Mouse (Mus musculus): Measurements from ENCODE around the gene Ms4a3. TPM values are rescaled to one million over a fixed set of nuclear protein-coding genes. Genes with fewer than 3 reads are reported as not detected.

Ms4a3 gene
- polyA plus RNA-seq, 1 experiment from 2014 or later, result 0.12 TPM

DNA sequence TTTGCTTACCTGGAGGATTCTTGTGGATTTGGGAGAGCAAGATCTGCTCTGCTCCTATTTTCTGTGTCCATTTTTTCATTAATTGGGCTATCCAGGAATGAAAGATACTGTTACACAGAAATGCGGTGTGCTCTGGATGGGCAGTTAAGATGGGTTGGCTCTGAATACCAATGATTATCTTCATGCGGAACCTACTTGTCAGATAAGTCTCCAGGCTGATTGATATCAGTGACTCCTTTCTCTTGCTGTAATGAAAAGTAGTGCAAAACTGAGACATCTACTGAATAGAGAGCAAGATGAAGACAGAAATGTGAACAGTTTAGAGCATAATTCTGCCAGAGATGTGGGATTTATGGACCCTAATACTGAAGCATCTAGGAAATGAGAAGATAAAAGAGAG is 17.1 kb downstream of the Ms4a3 start, which contains the start of gene Ms4a2:
Gene Ms4a2, minus strand, starts transcription at position 169 of the 400 bp plus-strand sequence.
- 75% methylated on average over 2 of the region's 2 CpGs for WGBS
- Histone ChIP-seq H3K36me3 (no peaks in the 10 kb centered on the region), H3K27ac (replicated peaks) (no peak within 1 kb of the TSS), H3K4me1 (no peaks in the 10 kb centered on the region), H3K9ac (no peak within 1 kb of the TSS), H3K4me3 (no peak within 1 kb of the TSS), H3K27me3 (replicated peaks) (no peaks in the 10 kb centered on the region), H3K9me3 (no peaks in the 10 kb centered on the region), H3K4me2 (no peak within 1 kb of the TSS)
- ATAC-seq (ENCODE audit: extremely low read depth, insufficient number of reproducible peaks, low FRiP score, low TSS enrichment), result no peak

DNA sequence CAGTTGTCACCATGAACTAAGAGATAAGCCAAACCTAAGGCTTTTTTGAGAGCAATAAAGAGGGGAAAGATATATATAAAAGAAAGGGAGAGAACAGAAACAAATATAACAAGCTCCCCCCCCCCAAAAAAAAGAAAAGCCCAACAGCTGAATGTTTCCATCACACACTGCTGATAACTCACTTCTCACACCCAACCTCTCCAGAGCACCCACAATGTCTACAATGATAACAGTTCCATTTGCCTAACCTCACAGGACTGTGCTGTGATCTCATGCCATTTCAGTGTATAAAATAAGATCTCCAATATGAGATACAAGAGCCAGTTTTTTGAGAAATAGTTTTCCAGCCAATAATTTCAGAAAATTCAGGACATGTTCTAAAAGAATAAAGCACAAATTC is 22.7 kb downstream of the Ms4a3 start:
- ATAC-seq (ENCODE audit: extremely low read depth, insufficient number of reproducible peaks, low FRiP score, low TSS enrichment), result no peak
- H3K27me3 ChIP-seq (replicated peaks), result no peaks in the 10 kb centered on the region
- no peaks in the 10 kb centered on the region for H3K9me3 ChIP-seq

DNA sequence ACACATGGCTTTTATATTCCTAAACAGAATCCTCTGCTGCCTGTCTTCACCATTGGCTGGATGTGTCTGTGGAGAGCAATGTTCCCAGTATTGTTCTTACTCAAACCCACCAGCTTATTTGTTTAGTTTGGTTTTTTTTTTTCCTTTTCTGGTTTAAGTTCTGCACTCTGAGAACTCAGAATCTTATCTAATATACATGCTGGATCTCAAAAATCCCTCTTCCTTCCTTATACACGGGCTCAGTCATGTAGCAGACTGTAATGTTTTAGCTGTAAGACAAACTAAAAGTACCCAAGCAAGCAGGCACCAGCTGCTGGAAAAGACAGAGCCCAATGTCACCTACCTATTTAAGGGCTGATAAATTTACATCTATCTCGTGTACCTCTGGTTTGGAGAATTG is 25.8 kb downstream of the Ms4a3 start:
- H3K9me3 ChIP-seq, result no peaks in the 10 kb centered on the region
- no peak overlapping the region for H3K27ac ChIP-seq (replicated peaks)
- no peak overlapping the region for H3K9ac ChIP-seq
- ATAC-seq (ENCODE audit: extremely low read depth, insufficient number of reproducible peaks, low FRiP score, low TSS enrichment), result no peak
- H3K4me2 ChIP-seq, result no peak overlapping the region
- no peaks in the 10 kb centered on the region for H3K4me1 ChIP-seq
- H3K4me3 ChIP-seq, result no peak overlapping the region
- 49% methylated on average over 2 of the region's 2 CpGs for WGBS
- H3K36me3 ChIP-seq, result no peaks in the 10 kb centered on the region
- H3K27me3 ChIP-seq (replicated peaks), result no peaks in the 10 kb centered on the region

More for the DNA sequence above, 22.7 kb downstream of the Ms4a3 start:
- Histone ChIP-seq H3K4me2 (no peak overlapping the region), H3K27ac (replicated peaks) (no peak overlapping the region), H3K36me3 (no peaks in the 10 kb centered on the region), H3K4me3 (no peak overlapping the region), H3K9ac (no peak overlapping the region), H3K4me1 (no peaks in the 10 kb centered on the region)

DNA sequence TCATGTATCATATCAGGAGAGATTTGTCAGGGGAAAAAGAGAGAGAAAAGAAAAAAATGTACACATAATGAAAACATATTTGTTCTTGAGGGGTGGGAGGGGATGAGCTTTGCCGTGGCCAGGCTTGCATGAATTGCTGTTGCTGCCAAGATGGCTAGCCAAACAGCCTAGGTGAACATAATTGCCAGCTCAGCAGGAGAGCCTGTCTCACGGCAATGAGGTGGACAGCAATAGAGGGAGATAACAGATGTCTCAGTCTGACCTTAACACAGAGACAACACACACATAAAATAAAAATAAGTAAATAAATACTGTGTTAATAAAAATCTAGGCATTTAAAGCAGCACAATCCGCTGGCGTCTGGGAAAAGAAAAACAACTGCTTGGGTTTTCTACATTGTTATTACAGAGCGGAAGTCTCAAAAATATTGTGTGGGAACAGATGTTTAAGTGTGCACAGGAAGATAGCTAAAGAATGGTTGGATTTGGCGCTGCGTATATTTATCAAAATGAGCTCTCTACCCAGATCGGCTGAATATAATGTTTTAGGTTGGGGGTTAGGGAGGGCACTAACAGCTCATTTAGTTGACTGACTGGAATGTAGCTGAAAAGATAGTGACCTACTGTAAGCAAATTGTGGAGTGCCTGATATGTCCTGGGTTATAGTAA is 26.7 kb downstream of the Ms4a3 start:
- Histone ChIP-seq H3K9ac (no peak overlapping the region), H3K4me1 (no peaks in the 10 kb centered on the region), H3K36me3 (no peaks in the 10 kb centered on the region), H3K27me3 (replicated peaks) (no peaks in the 10 kb centered on the region), H3K4me3 (no peak overlapping the region), H3K4me2 (no peak overlapping the region), H3K27ac (replicated peaks) (no peak overlapping the region), H3K9me3 (no peaks in the 10 kb centered on the region)
- WGBS, result 58% methylated on average over 8 of the region's 8 CpGs
- ATAC-seq (ENCODE audit: extremely low read depth, insufficient number of reproducible peaks, low FRiP score, low TSS enrichment), result no peak

DNA sequence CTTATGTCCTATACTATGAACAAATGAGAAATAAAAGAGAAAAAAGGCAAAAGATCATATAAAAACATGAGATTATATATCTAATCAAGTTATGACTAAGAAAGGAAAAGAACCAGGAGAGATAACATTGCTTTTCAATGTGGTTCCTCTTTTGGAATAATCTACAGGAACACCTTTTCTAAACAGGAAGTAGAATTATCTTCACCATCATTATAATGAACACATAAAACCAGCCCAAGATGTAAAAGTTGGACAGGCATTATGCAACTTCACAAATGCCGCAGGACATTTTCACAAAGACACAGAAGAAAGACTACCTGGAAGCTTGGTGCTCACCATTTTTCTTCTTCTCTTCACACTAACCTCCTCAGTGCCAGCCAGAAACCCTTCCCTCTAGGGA is 27.6 kb downstream of the Ms4a3 start:
- Histone ChIP-seq H3K4me1 (no peaks in the 10 kb centered on the region), H3K9ac (no peak overlapping the region), H3K36me3 (no peaks in the 10 kb centered on the region), H3K9me3 (no peaks in the 10 kb centered on the region), H3K27me3 (replicated peaks) (no peaks in the 10 kb centered on the region), H3K27ac (replicated peaks) (no peak overlapping the region), H3K4me3 (no peak overlapping the region), H3K4me2 (no peak overlapping the region)
- 81% methylated on average over 1 of the region's 1 CpGs for WGBS
- ATAC-seq (ENCODE audit: extremely low read depth, insufficient number of reproducible peaks, low FRiP score, low TSS enrichment), result no peak

DNA sequence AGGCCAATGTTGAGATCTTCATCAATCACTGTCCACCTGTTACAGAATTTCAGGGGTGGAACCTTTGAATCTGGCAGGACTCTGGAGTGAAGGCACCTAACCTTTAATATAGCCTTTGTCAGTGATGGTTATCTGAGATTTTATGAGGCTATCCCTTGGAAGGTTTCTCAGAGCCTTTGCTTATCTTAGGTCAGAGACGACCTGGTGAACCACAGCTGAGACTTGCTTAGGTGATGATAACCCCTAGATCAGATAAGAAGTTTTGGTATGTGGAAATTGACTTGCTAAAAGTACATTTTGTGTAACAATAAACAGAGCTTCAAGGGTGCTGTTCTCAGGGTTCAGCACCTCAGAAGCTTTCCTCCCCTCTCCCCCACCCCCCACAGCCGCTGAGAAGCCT is 28.4 kb downstream of the Ms4a3 start:
- Histone ChIP-seq H3K36me3 (no peaks in the 10 kb centered on the region), H3K27ac (replicated peaks) (no peak overlapping the region), H3K27me3 (replicated peaks) (no peaks in the 10 kb centered on the region), H3K4me3 (no peak overlapping the region), H3K9me3 (no peaks in the 10 kb centered on the region), H3K9ac (no peak overlapping the region), H3K4me2 (no peak overlapping the region), H3K4me1 (no peaks in the 10 kb centered on the region)
- ATAC-seq (ENCODE audit: extremely low read depth, insufficient number of reproducible peaks, low FRiP score, low TSS enrichment), result no peak
- 26% methylated on average over 2 of the region's 2 CpGs for WGBS

DNA sequence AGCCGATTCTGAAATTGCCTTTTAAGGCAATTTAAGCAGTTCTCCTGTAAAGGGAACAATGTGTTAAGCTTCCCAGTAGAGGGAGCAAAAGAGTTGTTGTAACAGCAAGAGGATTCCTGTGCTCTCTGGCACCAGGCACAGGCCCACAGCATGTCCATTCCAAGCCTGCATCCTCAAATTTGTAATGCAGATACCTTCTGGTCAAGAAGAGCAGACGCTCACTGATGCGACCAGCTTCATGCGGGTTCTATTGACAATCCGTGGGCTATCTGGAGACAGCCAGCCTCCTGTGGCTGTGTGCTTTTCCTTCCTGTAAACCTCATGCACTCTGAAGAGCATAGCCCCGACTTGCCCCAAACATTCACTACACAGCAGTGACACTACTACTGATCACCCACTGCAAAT is 29.1 kb downstream of the Ms4a3 start:
- ATAC-seq (ENCODE audit: extremely low read depth, insufficient number of reproducible peaks, low FRiP score, low TSS enrichment), result no peak
- Histone ChIP-seq H3K27ac (replicated peaks) (no peak overlapping the region), H3K4me3 (no peak overlapping the region), H3K9ac (no peak overlapping the region), H3K4me2 (no peak overlapping the region), H3K27me3 (replicated peaks) (no peaks in the 10 kb centered on the region), H3K4me1 (no peaks in the 10 kb centered on the region), H3K9me3 (no peaks in the 10 kb centered on the region), H3K36me3 (no peaks in the 10 kb centered on the region)
- 19% methylated on average over 6 of the region's 6 CpGs for WGBS

DNA sequence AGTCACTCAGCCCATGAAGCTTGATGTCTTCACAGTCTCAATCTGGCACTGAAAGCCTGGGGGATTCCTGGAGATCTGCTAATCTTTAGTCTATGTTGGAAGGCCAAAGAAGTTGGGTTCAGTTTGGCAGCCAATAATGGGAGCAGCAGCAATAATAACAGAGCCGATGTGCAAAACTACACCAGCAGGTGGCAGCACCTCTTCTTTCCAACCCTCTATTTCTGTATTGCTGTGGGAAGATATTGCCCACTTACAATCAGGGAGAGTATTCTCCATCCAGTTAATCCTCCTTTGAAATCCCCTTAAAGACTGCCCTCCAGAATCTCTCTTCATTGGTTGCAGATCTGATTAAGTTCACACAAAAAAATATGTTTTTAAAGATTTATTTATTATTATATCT is 32.5 kb downstream of the Ms4a3 start:
- Histone ChIP-seq H3K4me2 (no peak overlapping the region), H3K27ac (replicated peaks) (no peak overlapping the region), H3K9ac (no peak overlapping the region), H3K4me1 (no peaks in the 10 kb centered on the region), H3K4me3 (no peak overlapping the region), H3K36me3 (no peaks in the 10 kb centered on the region), H3K9me3 (no peaks in the 10 kb centered on the region), H3K27me3 (replicated peaks) (no peaks in the 10 kb centered on the region)
- no peak for ATAC-seq (ENCODE audit: extremely low read depth, insufficient number of reproducible peaks, low FRiP score, low TSS enrichment)
- WGBS, result 24% methylated on average over 1 of the region's 1 CpGs

DNA sequence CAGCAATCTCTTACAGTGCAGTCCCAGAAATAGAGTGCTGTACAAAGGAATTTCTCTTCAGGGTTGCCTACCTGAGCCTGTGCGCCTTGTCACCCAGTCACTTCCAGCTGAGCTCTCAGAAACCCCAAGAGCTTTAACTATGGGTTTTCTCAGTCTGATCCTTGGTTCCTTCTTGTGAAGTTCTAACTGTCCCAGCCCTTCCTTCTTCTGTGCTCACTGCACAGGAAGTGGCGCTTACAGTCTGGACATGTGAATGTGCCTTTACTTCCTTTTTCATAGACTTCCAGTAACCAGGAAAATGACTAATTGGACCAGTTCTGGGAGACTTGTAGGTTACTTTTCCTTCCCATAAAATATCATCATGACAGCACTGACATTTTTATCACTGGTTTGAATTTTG is 36.0 kb downstream of the Ms4a3 start, which contains the start of gene Ms4a6d:
Gene Ms4a6d, minus strand, starts transcription at position 247 of the 400 bp plus-strand sequence.
- Histone ChIP-seq H3K4me3 (no peak within 1 kb of the TSS), H3K9ac (no peak within 1 kb of the TSS), H3K4me1 (no peaks in the 10 kb centered on the region), H3K9me3 (no peaks in the 10 kb centered on the region), H3K36me3 (no peaks in the 10 kb centered on the region), H3K27ac (replicated peaks) (no peak within 1 kb of the TSS), H3K27me3 (replicated peaks) (no peaks in the 10 kb centered on the region), H3K4me2 (no peak within 1 kb of the TSS)
- 66% methylated on average over 2 of the region's 2 CpGs for WGBS
- ATAC-seq (ENCODE audit: extremely low read depth, insufficient number of reproducible peaks, low FRiP score, low TSS enrichment), result no peak

DNA sequence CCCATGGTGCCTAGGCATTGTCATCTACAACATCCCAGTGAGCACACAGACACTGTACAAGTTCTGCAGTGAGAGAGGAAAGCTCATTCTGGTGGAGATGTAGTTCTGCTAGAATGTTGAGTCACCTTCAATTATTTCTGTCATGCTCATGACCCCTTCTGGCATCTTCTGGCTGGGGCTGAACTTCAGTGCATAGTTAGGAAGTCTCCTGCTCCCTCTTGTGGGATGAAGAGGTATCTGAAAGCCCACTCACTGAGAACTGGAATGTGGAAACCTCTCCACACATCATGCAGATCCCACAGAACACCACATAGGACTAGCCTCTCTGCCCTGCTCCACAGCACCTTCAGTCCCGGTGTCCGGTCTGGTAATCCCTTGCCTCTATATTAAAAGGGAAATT is 38.6 kb downstream of the Ms4a3 start:
- no peaks in the 10 kb centered on the region for H3K27me3 ChIP-seq (replicated peaks)
- WGBS, result 67% methylated on average over 2 of the region's 2 CpGs
- no peak overlapping the region for H3K4me2 ChIP-seq
- no peak overlapping the region for H3K27ac ChIP-seq (replicated peaks)
- no peaks in the 10 kb centered on the region for H3K9me3 ChIP-seq
- ATAC-seq (ENCODE audit: extremely low read depth, insufficient number of reproducible peaks, low FRiP score, low TSS enrichment), result no peak
- no peaks in the 10 kb centered on the region for H3K4me1 ChIP-seq
- no peak overlapping the region for H3K9ac ChIP-seq
- no peaks in the 10 kb centered on the region for H3K36me3 ChIP-seq
- no peak overlapping the region for H3K4me3 ChIP-seq

DNA sequence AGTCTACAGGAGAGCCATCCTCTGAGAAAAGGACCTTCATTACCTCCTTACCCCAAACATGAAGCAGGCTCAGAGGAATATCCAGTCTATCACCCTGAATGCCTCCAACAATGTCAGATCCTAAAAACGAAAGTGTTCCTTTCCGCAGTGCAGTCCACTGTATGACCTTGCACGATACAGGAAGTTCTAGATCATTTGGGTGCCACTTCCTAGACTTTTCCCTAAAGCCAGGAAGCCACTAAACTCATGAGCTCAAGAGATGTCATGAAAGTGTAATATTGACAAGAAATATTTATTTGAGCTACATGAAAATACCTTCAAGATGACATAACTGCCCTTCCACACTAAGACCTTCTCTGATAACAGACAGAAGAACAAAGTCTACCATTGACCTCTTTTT is 39.3 kb downstream of the Ms4a3 start:
- Histone ChIP-seq H3K4me3 (no peak overlapping the region), H3K4me1 (no peaks in the 10 kb centered on the region), H3K36me3 (no peaks in the 10 kb centered on the region), H3K27me3 (replicated peaks) (no peaks in the 10 kb centered on the region), H3K9me3 (no peaks in the 10 kb centered on the region), H3K4me2 (no peak overlapping the region), H3K27ac (replicated peaks) (no peak overlapping the region), H3K9ac (no peak overlapping the region)
- WGBS, result 75% methylated on average over 3 of the region's 3 CpGs
- no peak for ATAC-seq (ENCODE audit: extremely low read depth, insufficient number of reproducible peaks, low FRiP score, low TSS enrichment)

DNA sequence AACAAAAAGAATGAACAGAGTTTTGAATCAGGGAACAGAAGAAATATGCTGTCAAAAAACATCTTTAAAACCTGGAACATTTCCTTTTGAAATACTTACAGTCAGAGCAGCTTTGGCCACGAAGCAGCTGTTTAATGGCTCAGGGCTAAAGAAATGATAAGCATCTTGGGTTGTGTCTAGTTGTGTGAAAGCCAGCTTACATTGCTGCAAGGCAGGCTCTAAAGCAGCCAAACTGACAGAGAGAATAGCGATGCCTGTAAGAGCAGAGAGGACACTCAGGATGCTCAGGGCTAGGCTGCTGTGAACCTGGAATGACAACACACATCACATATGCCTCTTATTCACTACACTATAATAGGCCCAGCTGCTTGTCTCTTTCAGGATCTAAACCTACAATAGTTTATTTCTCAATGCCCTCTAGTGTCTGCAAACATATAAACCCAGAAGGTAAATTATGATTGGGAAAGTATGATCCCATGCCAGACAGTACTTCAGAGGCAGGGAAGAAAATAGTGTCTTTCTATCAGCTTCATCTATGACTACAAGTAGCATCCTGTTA is 50.7 kb downstream of the Ms4a3 start:
- WGBS, result 64% methylated on average over 2 of the region's 2 CpGs
- no peak overlapping the region for H3K9ac ChIP-seq
- ATAC-seq (ENCODE audit: extremely low read depth, insufficient number of reproducible peaks, low FRiP score, low TSS enrichment), result no peak

More for the DNA sequence above, 50.7 kb downstream of the Ms4a3 start:
- Histone ChIP-seq H3K27me3 (replicated peaks) (no peaks in the 10 kb centered on the region), H3K27ac (replicated peaks) (no peak overlapping the region), H3K4me1 (no peaks in the 10 kb centered on the region), H3K36me3 (no peaks in the 10 kb centered on the region), H3K9me3 (no peaks in the 10 kb centered on the region), H3K4me3 (no peak overlapping the region), H3K4me2 (no peak overlapping the region)

All from heart, embryonic 13.5 days (tissue).